Mouse (Mus musculus): Measurements from ENCODE around the gene Mrps30. TPM values are rescaled to one million over a fixed set of nuclear protein-coding genes. Genes with fewer than 3 reads are reported as not detected.

Mrps30 gene
- 50.6 and 67.0 TPM in 2 replicates for polyA plus RNA-seq (2012)

DNA sequence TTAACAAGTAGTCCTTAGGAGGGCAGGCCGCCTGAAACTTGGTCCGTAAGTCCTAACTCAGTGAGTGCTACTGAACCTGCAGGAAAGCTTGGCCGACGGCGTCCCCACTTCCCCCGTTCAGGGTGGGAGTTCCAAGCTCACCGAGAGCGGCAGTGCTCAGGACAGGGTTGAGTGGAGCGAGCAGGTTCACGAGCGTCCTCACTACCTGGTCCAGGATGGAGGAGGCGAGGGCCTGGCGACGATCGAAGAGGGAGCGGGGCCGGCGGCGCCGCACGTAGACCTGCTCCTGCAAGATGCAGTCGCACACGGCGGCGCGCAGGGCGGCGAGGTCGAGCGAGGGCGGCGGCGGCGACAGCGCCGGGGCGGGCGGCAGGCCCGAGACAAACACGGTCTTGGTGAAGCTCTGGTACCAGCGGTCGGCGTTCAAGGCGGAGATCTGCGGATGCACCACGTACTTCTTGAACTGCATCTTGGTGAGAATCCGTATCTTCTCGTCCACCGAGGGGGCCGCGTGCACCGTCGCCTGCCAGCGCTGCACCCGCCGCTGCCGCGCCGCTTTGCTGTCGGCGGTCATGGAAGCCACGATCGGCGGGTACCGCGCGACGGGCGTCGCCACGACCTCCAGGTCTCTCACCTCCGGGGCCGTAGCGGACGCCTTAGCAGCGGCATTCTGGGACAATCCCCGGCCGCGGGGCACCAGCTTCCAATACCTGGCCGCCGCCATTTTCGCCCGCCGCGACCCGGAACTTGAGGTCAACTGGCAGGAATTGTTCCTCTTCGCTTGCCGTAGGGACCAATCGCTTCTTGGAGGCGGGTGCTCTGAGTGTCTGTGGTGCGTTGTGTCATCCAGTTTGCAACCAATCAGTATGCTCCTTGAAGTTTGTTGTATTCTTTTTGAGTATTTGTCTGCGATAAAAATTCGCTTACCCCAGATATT lies at the start of gene Mrps30, which contains the start of gene B430218F22Rik:
Mrps30 (minus strand) TSS at position 742 of the 937 bp plus-strand sequence.
B430218F22Rik (plus strand) TSS at position 120 of the 937 bp plus-strand sequence.
- no peak for TF ChIP-seq GATA1 (IDR thresholded peaks at IDR 0.05; ENCODE audit: low read length)

DNA sequence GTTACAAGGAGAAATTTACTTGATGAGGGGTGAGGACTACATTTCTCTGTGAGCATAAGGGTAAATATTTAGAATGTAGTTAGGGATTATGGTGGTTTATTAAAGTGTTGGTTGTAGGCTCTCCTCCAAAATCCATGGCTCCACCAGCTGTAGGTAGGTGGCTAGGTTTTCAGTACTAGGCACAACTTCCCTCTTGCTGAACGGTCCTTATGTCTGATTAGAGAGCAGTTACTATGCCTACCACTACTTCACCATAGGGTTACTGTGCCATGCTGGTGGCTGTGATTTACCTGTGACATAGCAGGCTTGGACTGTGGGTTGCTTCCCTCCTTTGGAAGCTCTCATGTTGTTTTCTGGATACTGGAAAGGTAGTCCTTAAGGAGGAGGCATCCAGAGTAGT lies 33.8 kb upstream of the Mrps30 start:
- no peak for TF ChIP-seq GATA1 (IDR thresholded peaks at IDR 0.05; ENCODE audit: low read length)

DNA sequence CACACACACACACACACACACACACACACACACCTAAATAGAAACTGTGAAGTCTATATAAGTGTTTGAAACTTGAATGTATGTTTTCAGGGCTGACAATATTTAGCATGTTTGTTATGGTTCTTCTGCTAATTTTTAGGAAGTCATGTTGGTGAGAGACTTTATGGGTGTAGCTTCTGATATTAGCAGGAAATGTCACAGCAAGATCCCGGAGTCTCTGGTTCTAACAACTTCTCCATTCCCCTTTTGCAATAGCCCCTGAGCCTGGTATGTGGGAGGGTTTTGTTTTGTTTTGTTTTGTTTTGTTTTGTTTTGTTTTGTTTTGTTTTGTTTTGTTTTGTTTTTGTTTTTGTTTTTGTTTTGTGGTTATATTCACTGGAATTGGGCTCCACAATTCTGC lies 33.4 kb upstream of the Mrps30 start:
- TF ChIP-seq GATA1 (IDR thresholded peaks at IDR 0.05; ENCODE audit: low read length), result no peak

DNA sequence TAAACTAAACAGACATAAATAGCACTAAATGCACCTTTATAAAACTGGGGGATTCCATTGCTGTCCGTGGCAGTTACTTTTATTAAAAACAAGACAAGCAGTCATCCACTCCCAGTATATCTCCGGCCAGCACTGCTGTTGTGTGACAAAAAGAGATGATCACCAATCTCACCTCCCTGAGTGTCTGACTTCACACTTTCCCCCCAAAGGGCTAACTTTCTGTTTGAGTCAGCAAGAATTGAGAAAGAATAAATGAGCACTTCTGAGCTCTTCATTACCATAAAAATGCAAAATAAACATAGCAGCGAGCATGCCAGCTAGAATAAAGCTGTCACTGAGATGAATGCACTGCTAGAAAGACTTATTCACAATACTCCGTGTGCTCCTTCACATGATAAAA lies 31.1 kb upstream of the Mrps30 start:
- TF ChIP-seq GATA1 (IDR thresholded peaks at IDR 0.05; ENCODE audit: low read length), result no peak

DNA sequence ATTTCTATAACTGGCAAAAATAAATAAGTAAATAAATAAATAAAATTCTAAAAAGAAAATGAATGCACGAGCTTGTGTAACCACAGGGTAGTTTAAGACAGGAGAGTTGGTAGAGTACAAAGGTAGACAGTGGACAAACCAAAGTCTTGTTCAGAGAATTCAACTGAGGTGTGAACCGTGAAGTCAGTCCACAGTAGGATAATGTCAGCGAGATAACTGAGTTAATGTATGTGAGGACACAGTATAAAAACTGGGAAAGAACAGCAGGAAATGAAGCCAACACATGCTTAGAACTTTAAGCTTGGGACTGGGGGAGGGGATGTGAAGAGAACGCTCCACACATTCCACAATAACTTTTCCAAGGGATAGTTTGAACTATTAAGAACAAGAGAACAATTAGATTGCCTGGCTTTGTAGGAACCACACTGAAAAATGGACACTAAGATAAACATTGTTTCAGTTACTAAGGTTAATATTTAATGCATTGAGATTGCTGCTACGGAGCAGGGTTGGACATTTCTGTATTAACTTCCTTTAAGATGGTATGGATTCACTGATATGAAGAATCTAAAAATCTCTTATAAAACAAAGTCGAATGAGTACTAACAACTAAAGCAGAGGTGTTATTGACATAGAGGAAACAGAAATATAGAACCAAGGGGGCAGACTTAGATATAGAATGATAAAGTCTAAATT lies 24.4 kb upstream of the Mrps30 start:
- TF ChIP-seq GATA1 (IDR thresholded peaks at IDR 0.05; ENCODE audit: low read length), result no peak

DNA sequence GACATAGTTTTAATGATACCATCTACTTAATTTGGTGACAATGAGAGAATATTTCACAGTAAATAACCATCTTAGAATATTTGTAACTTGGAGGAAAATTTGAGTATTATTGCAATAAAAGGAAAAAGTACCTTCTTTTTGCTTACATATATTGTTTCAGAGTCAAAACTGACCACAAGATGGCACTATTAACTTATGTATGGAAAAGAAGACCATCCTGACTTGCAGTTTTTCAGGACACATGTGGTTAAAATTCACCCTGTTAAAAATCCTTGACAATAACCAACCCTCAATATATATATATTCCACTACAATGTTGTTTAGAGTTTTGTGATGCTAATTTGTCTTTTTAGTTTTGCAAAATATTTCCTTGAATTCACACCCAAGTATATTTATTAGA lies 16.5 kb upstream of the Mrps30 start:
- TF ChIP-seq GATA1 (IDR thresholded peaks at IDR 0.05; ENCODE audit: low read length), result no peak

DNA sequence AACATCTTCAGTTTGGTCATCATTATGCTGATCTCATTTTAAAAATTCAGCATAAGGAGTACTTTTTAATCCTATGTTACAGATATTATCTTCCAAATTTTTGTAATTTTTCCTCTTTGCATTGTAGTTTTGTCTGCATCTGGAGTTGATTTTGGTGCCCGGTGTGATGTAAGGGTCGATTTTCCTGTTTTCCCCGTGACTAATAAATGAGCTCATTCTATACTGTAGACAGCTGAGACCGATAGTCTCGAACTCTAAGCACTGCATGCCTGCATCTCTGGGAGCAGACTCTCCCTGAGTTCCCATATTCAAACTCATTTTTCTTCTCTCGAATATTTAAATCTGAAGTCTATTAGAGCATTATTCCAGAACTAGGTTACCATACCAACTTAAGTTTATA lies 13.3 kb upstream of the Mrps30 start:
- TF ChIP-seq GATA1 (IDR thresholded peaks at IDR 0.05; ENCODE audit: low read length), result no peak

DNA sequence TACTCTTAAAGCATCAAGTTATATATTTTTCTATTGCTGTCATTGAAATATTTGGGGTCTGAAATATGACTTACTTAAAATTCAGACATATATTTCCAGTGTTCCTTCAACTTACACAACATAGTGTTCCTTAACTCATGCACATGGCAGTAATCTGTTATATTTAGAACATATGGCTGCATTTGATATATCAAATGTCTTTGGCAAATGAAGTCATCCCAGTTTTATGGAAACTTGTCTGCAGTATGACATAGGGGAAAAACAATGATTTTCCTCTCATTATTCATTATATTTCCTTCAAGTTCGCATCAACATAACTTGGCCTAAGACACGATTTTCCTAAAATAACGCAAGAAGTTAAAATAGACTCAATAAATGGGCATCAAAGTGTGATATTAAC lies 8.8 kb upstream of the Mrps30 start:
- no peak for TF ChIP-seq GATA1 (IDR thresholded peaks at IDR 0.05; ENCODE audit: low read length)

DNA sequence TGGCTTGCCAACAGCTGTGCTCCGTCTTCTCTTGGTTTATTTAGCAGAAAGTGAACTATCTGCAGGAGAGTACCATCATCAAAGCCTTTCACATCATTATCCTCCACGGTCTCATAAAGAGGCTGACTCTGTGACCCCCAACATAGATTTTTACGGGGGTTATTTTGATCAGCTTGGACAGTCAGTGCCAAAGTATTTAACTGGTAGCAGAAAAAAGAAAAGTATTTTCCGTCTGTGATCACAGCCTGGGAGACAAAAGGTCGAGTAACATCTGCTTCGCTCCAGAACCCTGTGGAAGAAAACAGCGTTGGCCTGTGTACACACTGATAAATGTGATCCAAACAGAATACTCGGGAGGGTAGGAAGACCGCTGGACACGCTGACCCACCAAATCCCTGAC lies 6.7 kb downstream of the Mrps30 start:
- TF ChIP-seq GATA1 (IDR thresholded peaks at IDR 0.05; ENCODE audit: low read length), result no peak

DNA sequence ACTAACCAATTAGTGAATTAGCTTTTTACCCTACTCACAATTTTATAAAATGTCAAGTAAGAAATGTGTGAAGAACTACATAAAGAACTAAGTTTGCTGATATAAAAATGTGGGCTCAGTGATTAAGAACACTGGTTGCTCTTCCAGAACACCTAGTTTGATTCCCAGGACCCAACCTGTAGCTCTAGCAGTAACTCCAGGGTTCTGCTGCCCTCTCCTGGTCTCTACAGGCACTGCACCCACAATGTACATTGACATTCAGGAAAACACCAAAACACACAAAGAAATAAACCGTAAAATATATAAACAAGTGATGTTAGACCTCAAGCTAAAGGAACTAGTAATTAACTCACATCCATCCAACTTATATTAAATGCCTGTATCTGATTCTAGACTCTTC lies 7.9 kb downstream of the Mrps30 start:
- TF ChIP-seq GATA1 (IDR thresholded peaks at IDR 0.05; ENCODE audit: low read length), result no peak

DNA sequence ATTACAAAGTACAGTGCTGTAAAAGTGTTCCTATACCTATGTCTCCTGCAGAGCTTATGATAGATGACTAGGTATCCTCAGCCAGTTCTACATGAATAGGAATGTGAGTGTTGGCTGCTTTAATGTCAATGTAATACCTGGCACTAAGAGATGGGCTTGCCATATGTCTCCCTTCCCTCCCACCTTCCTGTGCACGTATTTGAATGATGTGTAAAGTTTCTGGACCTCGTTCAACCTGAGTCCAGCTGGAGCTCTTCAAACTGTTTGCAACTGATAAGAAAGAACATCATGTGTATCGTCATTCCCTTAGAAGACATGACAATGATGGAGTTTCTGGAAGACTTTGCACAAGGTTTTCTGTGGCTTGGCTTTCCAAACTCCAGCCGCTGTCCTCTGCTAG lies 14.2 kb downstream of the Mrps30 start:
- TF ChIP-seq GATA1 (IDR thresholded peaks at IDR 0.05; ENCODE audit: low read length), result no peak

DNA sequence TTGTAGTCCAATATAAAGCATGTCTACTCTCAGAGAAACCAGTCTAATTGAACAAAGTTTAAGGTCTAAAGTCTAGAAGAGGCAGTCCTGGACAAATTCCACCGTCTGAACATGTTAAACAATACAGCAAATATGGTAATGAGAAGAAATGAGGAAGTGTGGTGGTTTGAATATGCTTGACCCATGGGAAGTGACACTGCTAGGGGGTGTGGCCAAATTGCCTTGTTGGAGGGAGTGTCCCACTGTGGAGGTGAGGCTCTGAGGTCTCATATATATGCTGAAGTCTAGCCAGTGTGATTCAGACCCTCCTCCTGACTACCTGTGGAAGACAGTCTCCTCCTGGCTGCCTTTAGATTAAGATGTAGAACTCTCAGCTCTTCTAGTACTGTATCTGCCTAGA lies 21.3 kb downstream of the Mrps30 start:
- TF ChIP-seq GATA1 (IDR thresholded peaks at IDR 0.05; ENCODE audit: low read length), result no peak

DNA sequence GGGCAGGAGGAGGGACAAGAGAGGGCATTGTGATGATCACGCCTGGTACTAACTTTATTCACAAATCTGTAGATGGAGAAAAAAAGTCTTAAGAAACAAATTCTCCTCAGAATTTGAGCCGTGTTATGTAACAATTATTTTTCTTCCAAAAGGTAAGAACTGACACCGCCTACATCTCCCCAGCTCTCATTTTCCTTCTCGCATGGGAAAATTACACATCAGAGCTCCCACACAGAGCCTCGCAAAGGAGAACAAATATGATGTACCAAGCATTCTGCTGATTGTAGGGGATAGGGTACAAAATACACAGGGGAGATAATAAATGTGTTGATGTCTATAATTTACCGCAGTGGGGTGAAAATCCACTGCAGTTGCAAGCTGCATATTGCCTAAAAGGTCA lies 23.7 kb downstream of the Mrps30 start:
- TF ChIP-seq GATA1 (IDR thresholded peaks at IDR 0.05; ENCODE audit: low read length), result no peak

DNA sequence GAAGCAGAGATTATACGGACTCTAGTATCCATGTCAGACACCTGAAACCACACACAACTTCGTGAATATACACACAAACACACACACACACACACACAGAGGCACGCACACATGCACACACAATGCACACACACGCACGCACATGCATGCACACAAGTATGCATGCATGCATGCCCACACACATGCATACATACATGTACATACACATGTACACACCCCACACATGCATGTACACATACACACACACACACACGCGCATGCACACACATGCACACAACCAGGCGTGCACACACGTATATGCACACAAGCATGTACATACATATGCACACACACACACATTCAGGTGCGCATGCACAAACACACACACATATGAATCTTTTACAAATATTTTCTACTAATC lies 36.2 kb downstream of the Mrps30 start:
- no peak for TF ChIP-seq GATA1 (IDR thresholded peaks at IDR 0.05; ENCODE audit: low read length)

DNA sequence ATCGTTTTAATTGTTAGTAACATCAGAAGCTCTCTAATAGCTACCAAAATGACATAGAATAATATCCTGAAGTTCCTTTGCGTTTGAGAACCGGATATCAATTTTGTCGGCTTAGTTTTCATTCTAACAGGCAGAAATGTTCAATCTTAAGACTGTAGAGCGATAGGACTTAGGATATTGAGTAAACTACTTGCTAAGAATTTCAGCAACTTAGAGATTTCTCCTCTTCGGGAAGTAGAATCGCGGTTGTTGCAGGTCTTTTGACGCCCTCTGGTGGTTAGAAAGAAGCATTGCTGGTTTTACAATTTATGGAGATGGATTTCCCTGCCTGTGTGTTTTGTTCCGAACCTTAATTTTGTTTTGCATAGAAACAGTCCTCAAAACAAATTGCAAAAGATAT lies 36.8 kb downstream of the Mrps30 start:
- no peak for TF ChIP-seq GATA1 (IDR thresholded peaks at IDR 0.05; ENCODE audit: low read length)

Other genes starting within 250 kb of the Mrps30 start
- gene B430218F22Rik, start 622 bp downstream of the Mrps30 start, polyA plus RNA-seq (2012), result not detected in 2 replicates